Mouse (Mus musculus) E14TG2a.4 (cell line): ENCODE results near the gene Gm49336.

Experiments used
- CTCF ChIP-seq: conservative IDR thresholded peaks from 2 replicates; pipeline ENCODE4 v1.5.1; 2014; ENCODE audit warnings: low read length
- POU5F1 ChIP-seq: IDR thresholded peaks from 2 replicates; pipeline ENCODE4 v1.6.1; 2014; ENCODE audit warnings: low read length, borderline replicate concordance

- TF ChIP-seq CTCF (no peak), POU5F1 (no peak)
These were observed 78.8 kb downstream of the Gm49336 start for GRCm38 (mm10) chr14:60172286-60173055.
